Comparison of ENCODE assay signal across 33 mouse cellular contexts in genomic region chr9:63595652-63596051, GRCm38 (mm10). TPM values are rescaled to one million over a fixed set of nuclear protein-coding genes. Genes with fewer than 3 reads are reported as not detected.
A peak's percentile ranks its signal among the peaks of the same experiment; 100 is the strongest.
DNase-seq lines count a peak whose midpoint lies in the region; ATAC-seq and TF ChIP-seq lines count a peak whose summit lies in the region.
"Had no signal": no experiment of that assay in that cellular context is flagged by ENCODE, and none has a peak within 500 bp of the region (broad histone marks: within the 10 kb centered on the region; RNA-seq: fewer than 3 reads in every experiment).

No protein-coding gene starts in this region.

- no peaks in the 10 kb centered on the region for H3K9me3 ChIP-seq in forebrain, embryonic 16.5 days (ENCODE audit: control insufficient read depth, low read length)
- H3K9me3 ChIP-seq in forebrain, embryonic 12.5 days = no peaks in the 10 kb centered on the region
- H3K9me3 ChIP-seq in limb, embryonic 11.5 days (ENCODE audit: control insufficient read depth, low read length) = no peaks in the 10 kb centered on the region
- no peaks in the 10 kb centered on the region for H3K9me3 ChIP-seq in limb, embryonic 14.5 days (ENCODE audit: control insufficient read depth, low read length)
- H3K9me3 ChIP-seq: embryonic facial prominence, embryonic 12.5 days; embryonic facial prominence, embryonic 15.5 days; forebrain, embryonic 15.5 days; G1E; heart, embryonic 12.5 days; heart, embryonic 15.5 days; hindbrain, embryonic 10.5 days; hindbrain, embryonic 13.5 days; intestine, embryonic 15.5 days had no signal

- H3K27me3 ChIP-seq in forebrain, embryonic 16.5 days (replicated peaks; ENCODE audit: control insufficient read depth, insufficient read depth, low read length) = no peaks in the 10 kb centered on the region
- 0 out of 2 replicates have a peak, but pooled peaks cover 4% of the 10 kb centered on the region for H3K27me3 ChIP-seq in forebrain, embryonic 12.5 days
- H3K27me3 ChIP-seq in limb, embryonic 11.5 days (ENCODE audit: control insufficient read depth, insufficient read depth, low read length) = no peaks in the 10 kb centered on the region
- H3K27me3 ChIP-seq in limb, embryonic 14.5 days (ENCODE audit: control insufficient read depth, insufficient read depth, low read length) = no peaks in the 10 kb centered on the region
- H3K27me3 ChIP-seq: CH12.LX; embryonic facial prominence, embryonic 12.5 days; embryonic facial prominence, embryonic 15.5 days; forebrain, embryonic 15.5 days; heart, embryonic 12.5 days; heart, embryonic 15.5 days; hindbrain, embryonic 13.5 days; intestine, embryonic 15.5 days; Patski had no signal

- TF ChIP-seq CTCF in brain, embryonic 14.5 days (IDR thresholded peaks at IDR 0.05; ENCODE audit: borderline replicate concordance, extremely low read depth, insufficient read depth, insufficient read length) = no peak

- H3K27ac ChIP-seq in forebrain, embryonic 16.5 days (ENCODE audit: low read length) = 0 out of 2 replicates have a peak overlapping the region, but pooled peaks have one; percentile 31
- H3K27ac ChIP-seq in forebrain, embryonic 12.5 days = no peak overlapping the region
- peak overlapping the region; percentile 42 for H3K27ac ChIP-seq in limb, embryonic 11.5 days (replicated peaks; ENCODE audit: low read depth, low read length)
- H3K27ac ChIP-seq in limb, embryonic 14.5 days (replicated peaks; ENCODE audit: low read depth, low read length) = peak overlapping the region; percentile 38; the same call in 1 of the 2 replicates
- H3K27ac ChIP-seq: embryonic facial prominence, embryonic 12.5 days; forebrain, embryonic 15.5 days; heart, embryonic 15.5 days; hindbrain, embryonic 10.5 days; hindbrain, embryonic 13.5 days; intestine, embryonic 15.5 days had no signal

- 57% methylated on average over 8 of the region's 8 CpGs for WGBS in forebrain, embryonic 16.5 days
- WGBS in forebrain, embryonic 12.5 days = 86% methylated on average over 8 of the region's 8 CpGs
- WGBS in limb, embryonic 11.5 days = 75% methylated on average over 8 of the region's 8 CpGs
- 57% methylated on average over 8 of the region's 8 CpGs for WGBS in limb, embryonic 14.5 days

- DNase-seq in brain, embryonic 14.5 days (ENCODE audit: low read depth) = peak; percentile 67
- DNase-seq in limb, embryonic 11.5 days (ENCODE audit: low spot score) = no peak
- no peak for DNase-seq in limb, embryonic 14.5 days (ENCODE audit: low spot score)
- no peak for DNase-seq in gastrocnemius, postnatal 10 days
- no peak for DNase-seq in left cerebral cortex, postnatal 10 days (ENCODE audit: extremely low spot score in 1 of 2, low spot score in 2 of 2)
- DNase-seq: adrenal gland, postnatal 10 days; adrenal gland, postnatal 36 days; B cell, adult 2 months; cerebellum, adult 11 months; cerebellum, adult 2 months; cerebellum, adult 9-11 months; cerebellum, postnatal 25 days; gastrocnemius, postnatal 36 days; heart, postnatal 10 days; heart, postnatal 36 days had no signal

- H3K4me1 ChIP-seq in forebrain, embryonic 16.5 days (replicated peaks; ENCODE audit: control insufficient read depth, insufficient read depth, low read length) = peaks cover 3% of the 10 kb centered on the region; the same call in 1 of the 2 replicates
- H3K4me1 ChIP-seq in forebrain, embryonic 12.5 days = 0 out of 2 replicates have a peak, but pooled peaks cover 3% of the 10 kb centered on the region
- H3K4me1 ChIP-seq in limb, embryonic 11.5 days (ENCODE audit: control insufficient read depth, insufficient read depth, low read length) = peaks cover 13% of the 10 kb centered on the region; the same call in 1 of the 2 replicates
- H3K4me1 ChIP-seq in limb, embryonic 14.5 days (ENCODE audit: control insufficient read depth, insufficient read depth, low read length) = peaks cover 32% of the 10 kb centered on the region
- H3K4me1 ChIP-seq: heart, embryonic 12.5 days; hindbrain, embryonic 10.5 days; hindbrain, embryonic 13.5 days; intestine, embryonic 15.5 days had no signal

- intact Hi-C loops in left cerebral cortex, postnatal 10 days (cut with DNase I) = no loop called here

- 0 out of 2 replicates have a peak, but pooled peaks have one; percentile 50 for ATAC-seq in forebrain, embryonic 16.5 days
- ATAC-seq in forebrain, embryonic 12.5 days (ENCODE audit: low FRiP score) = no peak
- no peak for ATAC-seq in limb, embryonic 11.5 days (ENCODE audit: insufficient number of reproducible peaks, low FRiP score, low TSS enrichment, low read depth)
- ATAC-seq in limb, embryonic 14.5 days (ENCODE audit: low FRiP score, low read depth) = no peak
- ATAC-seq: forebrain, embryonic 15.5 days; hindbrain, embryonic 16.5 days; Patski had no signal

- TF ChIP-seq POLR2A in brain, embryonic 14.5 days (IDR thresholded peaks at IDR 0.05; ENCODE audit: borderline replicate concordance, extremely low read depth, insufficient read depth, insufficient read length, poor library complexity, severe bottlenecking) = no peak
- TF ChIP-seq POLR2A in limb, embryonic 14.5 days (IDR thresholded peaks at IDR 0.05; ENCODE audit: borderline replicate concordance, extremely low read depth, insufficient read depth, insufficient read length) = no peak

- no peak overlapping the region for H3K4me3 ChIP-seq in forebrain, embryonic 16.5 days (replicated peaks; ENCODE audit: low read length)
- no peak overlapping the region for H3K4me3 ChIP-seq in forebrain, embryonic 12.5 days (replicated peaks)
- no peak overlapping the region for H3K4me3 ChIP-seq in limb, embryonic 11.5 days (ENCODE audit: low read depth, low read length)
- no peak overlapping the region for H3K4me3 ChIP-seq in limb, embryonic 14.5 days (replicated peaks; ENCODE audit: low read length)
- H3K4me3 ChIP-seq: embryonic facial prominence, embryonic 12.5 days; embryonic facial prominence, embryonic 15.5 days; forebrain, embryonic 15.5 days; heart, embryonic 12.5 days; heart, embryonic 15.5 days; hindbrain, embryonic 10.5 days; hindbrain, embryonic 13.5 days; intestine, embryonic 15.5 days had no signal

- H3K4me2 ChIP-seq in forebrain, embryonic 16.5 days (ENCODE audit: low read length) = no peak overlapping the region
- H3K4me2 ChIP-seq in forebrain, embryonic 12.5 days = no peak overlapping the region
- H3K4me2 ChIP-seq in limb, embryonic 11.5 days (ENCODE audit: low read depth, severe bottlenecking) = no peak overlapping the region
- H3K4me2 ChIP-seq in limb, embryonic 14.5 days (replicated peaks; ENCODE audit: low read depth, low read length, severe bottlenecking) = no peak overlapping the region
- H3K4me2 ChIP-seq: embryonic facial prominence, embryonic 12.5 days; embryonic facial prominence, embryonic 15.5 days; forebrain, embryonic 15.5 days; heart, embryonic 12.5 days; heart, embryonic 15.5 days; hindbrain, embryonic 13.5 days; intestine, embryonic 15.5 days had no signal

- H3K9ac ChIP-seq in forebrain, embryonic 16.5 days (replicated peaks; ENCODE audit: low read depth, low read length) = no peak overlapping the region
- no peak overlapping the region for H3K9ac ChIP-seq in forebrain, embryonic 12.5 days
- no peak overlapping the region for H3K9ac ChIP-seq in limb, embryonic 11.5 days (ENCODE audit: low read length)
- no peak overlapping the region for H3K9ac ChIP-seq in limb, embryonic 14.5 days (ENCODE audit: low read depth, low read length, severe bottlenecking)
- H3K9ac ChIP-seq: embryonic facial prominence, embryonic 12.5 days; embryonic facial prominence, embryonic 15.5 days; forebrain, embryonic 15.5 days; heart, embryonic 12.5 days; heart, embryonic 15.5 days; hindbrain, embryonic 13.5 days; intestine, embryonic 15.5 days had no signal

- H3K36me3 ChIP-seq in forebrain, embryonic 16.5 days (ENCODE audit: control insufficient read depth, insufficient read depth) = no peaks in the 10 kb centered on the region
- no peaks in the 10 kb centered on the region for H3K36me3 ChIP-seq in forebrain, embryonic 12.5 days (replicated peaks)
- no peaks in the 10 kb centered on the region for H3K36me3 ChIP-seq in limb, embryonic 11.5 days (ENCODE audit: control insufficient read depth, insufficient read depth, low read length)
- no peaks in the 10 kb centered on the region for H3K36me3 ChIP-seq in limb, embryonic 14.5 days (ENCODE audit: control insufficient read depth, insufficient read depth, low read length)
- H3K36me3 ChIP-seq: embryonic facial prominence, embryonic 12.5 days; embryonic facial prominence, embryonic 15.5 days; forebrain, embryonic 15.5 days; G1E; heart, embryonic 12.5 days; heart, embryonic 15.5 days; hindbrain, embryonic 10.5 days; hindbrain, embryonic 13.5 days; intestine, embryonic 15.5 days had no signal

RNA-seq across cellular contexts. Expression of gene Iqch, which starts 6.6 kb away (rescaled TPM):
- polyA plus RNA-seq in forebrain, embryonic 16.5 days (2015; fragmentation: Nextera tagmentation; extraction: Ambion mirVana) = 0.10 and 0.24 TPM in 2 replicates
- 0.10 TPM in 1 of 2 replicates, not detected in the other for polyA plus RNA-seq in forebrain, embryonic 12.5 days (2016; fragmentation: Nextera tagmentation; extraction: Ambion mirVana)
- 0.04 and 0.11 TPM in 2 replicates for polyA plus RNA-seq in brain, embryonic 14.5 days (2012; rRNA removed)
- polyA plus RNA-seq in limb, embryonic 11.5 days (2014; fragmentation: Nextera tagmentation; extraction: Ambion mirVana) = 0.17 and 0.40 TPM in 2 replicates
- polyA plus RNA-seq in limb, embryonic 14.5 days (2012; rRNA removed) = 0.05 TPM in 2 replicates
- polyA plus RNA-seq in limb, embryonic 14.5 days (2014; fragmentation: Nextera tagmentation; extraction: Ambion mirVana) = 0.07 and 0.11 TPM in 2 replicates
- total RNA-seq in gastrocnemius, postnatal 10 days (2021) = not detected
- not detected for total RNA-seq in left cerebral cortex, postnatal 10 days (2021)
- total RNA-seq: adrenal gland, adult 18-20 months; adrenal gland, postnatal 36 days; gastrocnemius, adult 8-10 months; gastrocnemius, postnatal 36 days; granulocyte monocyte progenitor cell, adult 5-6 weeks; heart, adult 8-10 months; heart, postnatal 10 days; heart, postnatal 36 days had no signal
- polyA plus RNA-seq: cerebellum, adult 2 months; G1E had no signal

RNA-seq across cellular contexts. Expression of gene Aagab, which starts 6.8 kb away (rescaled TPM):
- polyA plus RNA-seq in forebrain, embryonic 16.5 days (2015; fragmentation: Nextera tagmentation; extraction: Ambion mirVana) = 58.5 and 65.1 TPM in 2 replicates
- 50.4 and 51.5 TPM in 2 replicates for polyA plus RNA-seq in forebrain, embryonic 12.5 days (2016; fragmentation: Nextera tagmentation; extraction: Ambion mirVana)
- polyA plus RNA-seq in brain, embryonic 14.5 days (2012; rRNA removed) = 24.9 and 27.9 TPM in 2 replicates
- polyA plus RNA-seq in limb, embryonic 11.5 days (2014; fragmentation: Nextera tagmentation; extraction: Ambion mirVana) = 28.9 and 33.0 TPM in 2 replicates
- polyA plus RNA-seq in limb, embryonic 14.5 days (2012; rRNA removed) = 12.6 and 12.7 TPM in 2 replicates
- polyA plus RNA-seq in limb, embryonic 14.5 days (2014; fragmentation: Nextera tagmentation; extraction: Ambion mirVana) = 25.9 and 27.4 TPM in 2 replicates
- total RNA-seq in gastrocnemius, postnatal 10 days (2021) = 10 to 100 TPM; 13.0 to 14.5 TPM
- 10 to 100 TPM; 47.9 to 56.2 TPM for total RNA-seq in left cerebral cortex, postnatal 10 days (2021)
